ENCODE assay signal across 14 mouse cellular contexts in genomic region chr3:38145444-38145843, GRCm38 (mm10).
A peak's percentile ranks its signal among the peaks of the same experiment; 100 is the strongest.
DNase-seq lines count a peak whose midpoint lies in the region; ATAC-seq and TF ChIP-seq lines count a peak whose summit lies in the region.
"Had no signal": no experiment of that assay in that cellular context is flagged by ENCODE, and none has a peak within 500 bp of the region (broad histone marks: within the 10 kb centered on the region; RNA-seq: fewer than 3 reads in every experiment).

No protein-coding gene starts in this region.

- no peak for TF ChIP-seq CTCF in liver, adult 2 months (IDR thresholded peaks at IDR 0.05; ENCODE audit: low read depth, low read length)
- no peak for TF ChIP-seq CTCF in brain, embryonic 14.5 days (IDR thresholded peaks at IDR 0.05; ENCODE audit: borderline replicate concordance, extremely low read depth, insufficient read depth, insufficient read length)

- ATAC-seq in liver, embryonic 11.5 days (replicated peaks; ENCODE audit: low FRiP score): no peak
- no peak for ATAC-seq in intestine, embryonic 15.5 days
- ATAC-seq: forebrain, embryonic 16.5 days; intestine, postnatal 0 days had no signal

- H3K9ac ChIP-seq in liver, adult 2 months (ENCODE audit: low read depth, low read length): no peak overlapping the region
- H3K9ac ChIP-seq in liver, embryonic 11.5 days (ENCODE audit: low read depth, low read length): no peak overlapping the region
- no peak overlapping the region for H3K9ac ChIP-seq in intestine, embryonic 15.5 days
- H3K9ac ChIP-seq: embryonic facial prominence, embryonic 15.5 days; heart, embryonic 13.5 days had no signal

- 20% methylated on average over 2 of the region's 2 CpGs for WGBS in liver, adult 2 months
- 65% methylated on average over 2 of the region's 2 CpGs for WGBS in liver, embryonic 11.5 days
- WGBS in intestine, embryonic 15.5 days: 76% methylated on average over 2 of the region's 2 CpGs

- H3K4me2 ChIP-seq in liver, embryonic 11.5 days: no peak overlapping the region
- no peak overlapping the region for H3K4me2 ChIP-seq in intestine, embryonic 15.5 days (replicated peaks)
- H3K4me2 ChIP-seq: embryonic facial prominence, embryonic 15.5 days; heart, embryonic 13.5 days had no signal

- DNase-seq in heart, postnatal 4 days: peak; percentile 16
- no peak for DNase-seq in heart, postnatal 36 days
- DNase-seq in liver, adult 2 months (ENCODE audit: extremely low read depth, low read depth, low spot score): peak; percentile 73
- DNase-seq in liver, embryonic 11.5 days (ENCODE audit: low spot score): no peak
- peak; percentile 35 for DNase-seq in brain, embryonic 14.5 days (ENCODE audit: low read depth)
- peak; percentile 77 for DNase-seq in lung, postnatal 10 days
- no peak for DNase-seq in ovary, postnatal 36 days (ENCODE audit: low spot score)
- DNase-seq: thymus, postnatal 14 days had no signal

- intact Hi-C loops in heart, postnatal 36 days (cut with DNase I): no loop called here

- H3K9me3 ChIP-seq in liver, embryonic 11.5 days (ENCODE audit: control insufficient read depth, low read length): no peaks in the 10 kb centered on the region
- no peaks in the 10 kb centered on the region for H3K9me3 ChIP-seq in intestine, embryonic 15.5 days
- H3K9me3 ChIP-seq: embryonic facial prominence, embryonic 15.5 days; heart, embryonic 13.5 days had no signal

- 0 out of 2 replicates have a peak overlapping the region, but pooled peaks have one; percentile 24 for H3K27ac ChIP-seq in liver, adult 2 months (replicated peaks; ENCODE audit: insufficient read depth, low read depth, low read length)
- no peak overlapping the region for H3K27ac ChIP-seq in liver, embryonic 11.5 days (ENCODE audit: low read depth, low read length)
- no peak overlapping the region for H3K27ac ChIP-seq in intestine, embryonic 15.5 days
- H3K27ac ChIP-seq: embryonic facial prominence, embryonic 15.5 days; heart, embryonic 13.5 days; macrophage had no signal

- peaks cover 23% of the 10 kb centered on the region for H3K4me1 ChIP-seq in liver, adult 2 months (ENCODE audit: control insufficient read depth, insufficient read depth, low read length)
- no peaks in the 10 kb centered on the region for H3K4me1 ChIP-seq in liver, embryonic 11.5 days (replicated peaks; ENCODE audit: control insufficient read depth, insufficient read depth, low read length)
- H3K4me1 ChIP-seq in intestine, embryonic 15.5 days (replicated peaks): no peaks in the 10 kb centered on the region

- no peak overlapping the region for H3K4me3 ChIP-seq in liver, adult 2 months (ENCODE audit: insufficient read depth, low read depth, low read length)
- H3K4me3 ChIP-seq in liver, embryonic 11.5 days (ENCODE audit: low read depth, low read length): no peak overlapping the region
- H3K4me3 ChIP-seq in intestine, embryonic 15.5 days (replicated peaks): no peak overlapping the region
- H3K4me3 ChIP-seq: embryonic facial prominence, embryonic 15.5 days; heart, embryonic 13.5 days had no signal

- no peaks in the 10 kb centered on the region for H3K36me3 ChIP-seq in liver, adult 2 months (ENCODE audit: control insufficient read depth, insufficient read depth, low read length)
- no peaks in the 10 kb centered on the region for H3K36me3 ChIP-seq in liver, embryonic 11.5 days (ENCODE audit: control insufficient read depth, insufficient read depth, low read length)
- no peaks in the 10 kb centered on the region for H3K36me3 ChIP-seq in intestine, embryonic 15.5 days
- H3K36me3 ChIP-seq: embryonic facial prominence, embryonic 15.5 days; heart, embryonic 13.5 days had no signal

- TF ChIP-seq POLR2A in liver, adult 2 months (IDR thresholded peaks at IDR 0.05; ENCODE audit: extremely low read depth, insufficient read depth, low read length): no peak
- no peak for TF ChIP-seq POLR2A in brain, embryonic 14.5 days (IDR thresholded peaks at IDR 0.05; ENCODE audit: borderline replicate concordance, extremely low read depth, insufficient read depth, insufficient read length, poor library complexity, severe bottlenecking)

- no peaks in the 10 kb centered on the region for H3K27me3 ChIP-seq in liver, adult 2 months (ENCODE audit: control insufficient read depth, insufficient read depth, low read length)
- H3K27me3 ChIP-seq in liver, embryonic 11.5 days (replicated peaks; ENCODE audit: control insufficient read depth, insufficient read depth, low read length): no peaks in the 10 kb centered on the region
- no peaks in the 10 kb centered on the region for H3K27me3 ChIP-seq in intestine, embryonic 15.5 days (replicated peaks)
- H3K27me3 ChIP-seq: embryonic facial prominence, embryonic 15.5 days; heart, embryonic 13.5 days had no signal

- no peaks in the 10 kb centered on the region for H3K79me2 ChIP-seq in liver, adult 2 months (ENCODE audit: control insufficient read depth, insufficient read depth, low read length)

Comparison
In these comparisons a context has a peak if more than half of its experiments do, and no peak if none do; other contexts are left out.
1. DNase-seq: peak in heart, postnatal 4 days (single experiment), liver, adult 2 months (single experiment), brain, embryonic 14.5 days (single experiment) and lung, postnatal 10 days (single experiment); none in heart, postnatal 36 days (0 of 2), liver, embryonic 11.5 days (single experiment) and ovary, postnatal 36 days (single experiment).